In genomic region chr11:54091726-54092125, GRCm38 (mm10) we compare ENCODE assay signal across 14 mouse cellular contexts. TPM values are rescaled to one million over a fixed set of nuclear protein-coding genes. Genes with fewer than 3 reads are reported as not detected.
DNase-seq lines count a peak whose midpoint lies in the region; ATAC-seq and TF ChIP-seq lines count a peak whose summit lies in the region.
"Had no signal": no experiment of that assay in that cellular context is flagged by ENCODE, and none has a peak within 500 bp of the region (broad histone marks: within the 10 kb centered on the region; RNA-seq: fewer than 3 reads in every experiment).

No protein-coding gene starts in this region.

- peak overlapping the region; percentile 11; the same call in 1 of the 2 replicates for H3K4me3 ChIP-seq in gastrocnemius, adult 2 months
- H3K4me3 ChIP-seq in lung, adult 2 months (replicated peaks; ENCODE audit: extremely low read depth, low read depth, low read length): no peak overlapping the region
- H3K4me3 ChIP-seq in spleen, adult 2 months (ENCODE audit: extremely low read depth, insufficient read depth, insufficient read length): no peak overlapping the region
- H3K4me3 ChIP-seq: forebrain, embryonic 15.5 days; heart, embryonic 15.5 days; neural tube, embryonic 12.5 days had no signal

- intact Hi-C loops in gastrocnemius, adult 2 months (cut with DNase I): loop anchor here (2.0 kb wide), 1 partner anchor 163 kb away; no protein-coding TSS in a partner anchor
- intact Hi-C loops in gastrocnemius, postnatal 36 days (cut with DNase I): loop anchor here (2.0 kb wide), 1 partner anchor 165 kb away; no protein-coding TSS in a partner anchor

- no peak for TF ChIP-seq CTCF in gastrocnemius, adult 2 months (IDR thresholded peaks at IDR 0.05)
- no peak for TF ChIP-seq CTCF in lung, adult 2 months (IDR thresholded peaks at IDR 0.05; ENCODE audit: insufficient read depth, low read length)
- no peak for TF ChIP-seq CTCF in spleen, adult 2 months (IDR thresholded peaks at IDR 0.05; ENCODE audit: extremely low read depth, insufficient read depth, insufficient read length, insufficient replicate concordance)

- H3K27me3 ChIP-seq in spleen, adult 2 months (ENCODE audit: control insufficient read depth, insufficient read depth, low read length): no peaks in the 10 kb centered on the region
- H3K27me3 ChIP-seq: forebrain, embryonic 15.5 days; heart, embryonic 15.5 days; neural tube, embryonic 12.5 days had no signal

- H3K36me3 ChIP-seq in spleen, adult 2 months (ENCODE audit: control insufficient read depth, insufficient read depth, low read length): no peaks in the 10 kb centered on the region
- H3K36me3 ChIP-seq: forebrain, embryonic 15.5 days; heart, embryonic 15.5 days; neural tube, embryonic 12.5 days had no signal

- TF ChIP-seq POLR2A in lung, adult 2 months (IDR thresholded peaks at IDR 0.05; ENCODE audit: borderline replicate concordance, extremely low read depth, low read depth, low read length): no peak
- TF ChIP-seq POLR2A in spleen, adult 2 months (IDR thresholded peaks at IDR 0.05; ENCODE audit: low read depth, low read length): no peak

- H3K4me1 ChIP-seq in lung, adult 2 months (ENCODE audit: control insufficient read depth, insufficient read depth, low read length): no peaks in the 10 kb centered on the region
- H3K4me1 ChIP-seq in spleen, adult 2 months (ENCODE audit: control insufficient read depth, insufficient read depth, insufficient read length): peaks cover 10% of the 10 kb centered on the region; the same call in 1 of the 2 replicates
- H3K4me1 ChIP-seq: forebrain, embryonic 15.5 days; heart, embryonic 15.5 days; neural tube, embryonic 12.5 days had no signal

- no peak for DNase-seq in gastrocnemius, adult 2 months
- no peak for DNase-seq in gastrocnemius, postnatal 36 days
- DNase-seq in lung, postnatal 36 days: peak; percentile 65
- DNase-seq in lung, adult 2 months: no peak
- DNase-seq in brain, adult 2 months (ENCODE audit: low read depth, low spot score): peak; percentile 60
- peak; percentile 35 to 73 for DNase-seq in spleen, adult 2 months (ENCODE audit: low read depth in 1 of 2, low spot score in 2 of 2)
- DNase-seq in urinary bladder, postnatal 36 days (ENCODE audit: low spot score in 2 of 2): no peak
- DNase-seq: thymus, postnatal 4 days had no signal

- ATAC-seq in erythroid progenitor cell, adult 5-6 weeks (replicated peaks; ENCODE audit: low FRiP score, poor library complexity, severe bottlenecking): no peak
- ATAC-seq: forebrain, embryonic 15.5 days; intestine, postnatal 0 days had no signal

- peak overlapping the region; percentile 69 for H3K27ac ChIP-seq in gastrocnemius, adult 2 months
- H3K27ac ChIP-seq in spleen, adult 2 months (ENCODE audit: insufficient read depth, low read length): no peak overlapping the region
- H3K27ac ChIP-seq: forebrain, embryonic 15.5 days; heart, embryonic 15.5 days; neural tube, embryonic 12.5 days had no signal

- WGBS in lung, adult 2 months: 71% methylated on average over 8 of the region's 8 CpGs
- 11% methylated on average over 8 of the region's 8 CpGs for WGBS in spleen, adult 2 months

RNA-seq across cellular contexts. Expression of gene P4ha2, which starts 8.2 kb away (rescaled TPM):
- total RNA-seq in gastrocnemius, adult 2 months (2021): 10 to 100 TPM; 27.2 to 46.2 TPM
- 10 to 100 TPM; 23.3 to 31.7 TPM for total RNA-seq in gastrocnemius, postnatal 36 days (2021)
- polyA plus RNA-seq in lung, adult 2 months (2012; rRNA removed): 25.9 and 30.0 TPM in 2 replicates
- polyA plus RNA-seq in spleen, adult 2 months (2012; rRNA removed): 2.6 and 2.8 TPM in 2 replicates
- not detected in 2 replicates for total RNA-seq in erythroid progenitor cell, adult 5-6 weeks (2015; ENCODE audit: low replicate concordance)
- not detected in 2 replicates for total RNA-seq in erythroid progenitor cell, adult 5-6 weeks (2017; ENCODE audit: low replicate concordance)

RNA-seq across cellular contexts. Expression of gene Pdlim4, which starts 22.9 kb away (rescaled TPM):
- 1 to 10 TPM; 4.7 to 7.9 TPM for total RNA-seq in gastrocnemius, adult 2 months (2021)
- total RNA-seq in gastrocnemius, postnatal 36 days (2021): 1 to 10 TPM; 6.5 TPM
- polyA plus RNA-seq in lung, adult 2 months (2012; rRNA removed): 22.9 and 25.6 TPM in 2 replicates
- 53.3 and 73.3 TPM in 2 replicates for polyA plus RNA-seq in spleen, adult 2 months (2012; rRNA removed)
- total RNA-seq in erythroid progenitor cell, adult 5-6 weeks (2015; ENCODE audit: low replicate concordance): not detected in 2 replicates
- not detected in 2 replicates for total RNA-seq in erythroid progenitor cell, adult 5-6 weeks (2017; ENCODE audit: low replicate concordance)
- total RNA-seq: megakaryocyte-erythroid progenitor cell, adult 5-6 weeks had no signal

Comparison
In these comparisons a context has a peak if more than half of its experiments do, and no peak if none do; other contexts are left out.
1. DNase-seq: peak in lung, postnatal 36 days (single experiment), brain, adult 2 months (single experiment) and spleen, adult 2 months (2 of 2); none in gastrocnemius, adult 2 months (single experiment), gastrocnemius, postnatal 36 days (0 of 2), lung, adult 2 months (single experiment) and urinary bladder, postnatal 36 days (0 of 2).
2. RNA of gene P4ha2, which starts 8.2 kb away (total RNA-seq): 27.2 to 46.2 TPM in gastrocnemius, adult 2 months and 23.3 to 31.7 TPM in gastrocnemius, postnatal 36 days; not detected in erythroid progenitor cell, adult 5-6 weeks; every median in the first group is over 10 times any median in the second.